Mouse (Mus musculus) adrenal gland, adult 2 months (tissue): Measurements from ENCODE around the gene Etfb. TPM values are rescaled to one million over a fixed set of nuclear protein-coding genes. Genes with fewer than 3 reads are reported as not detected.

Experiments
- microRNA-seq, 2 experiments: library from miRNA; unstranded; fragments of <30 nt; microRNA quantifications; one replicate each; pipeline ENCODE4 v1.2.0; 2021
- polyA plus RNA-seq: library from polyadenylated mRNA; depleted of rRNA; stranded (reverse); fragments of >200 nt; gene quantifications from 2 replicates; pipeline ENCODE4 v1.2.3, GENCODE M21; 2012; rRNA removed
- total RNA-seq, 2 experiments: library from RNA; stranded (reverse); gene quantifications; 2 replicates each; pipeline ENCODE4 v1.2.3; 2021

Etfb gene
- total and polyA plus RNA-seq, 3 experiments: 33.7 to 728 (median 367) TPM

Small RNAs within 50 kb of the gene (microRNA-seq; reads per million reads assigned to microRNA genes)
- 3.3 to 3.7 reads per million in 2 experiments for gene Mir7051

Other genes with a start within 250 kb of the Etfb start
- gene Zfp715, start 130.8 kb upstream of the Etfb start, total RNA-seq: 10 to 100 TPM; 19.1 to 20.6 TPM
- gene Zfp715, start 130.8 kb upstream of the Etfb start, polyA plus RNA-seq: 1.4 and 1.8 TPM in 2 replicates
- not detected for gene Siglecf, start 92.7 kb upstream of the Etfb start, total RNA-seq
- gene Siglecf, start 92.7 kb upstream of the Etfb start, polyA plus RNA-seq: 0.04 and 0.18 TPM in 2 replicates
- gene Siglecg, start 35.9 kb upstream of the Etfb start, total RNA-seq: under 1 TPM in 1 of 2 experiments, not detected in 1; 0.17 TPM
- 0.58 and 1.0 TPM in 2 replicates for gene Siglecg, start 35.9 kb upstream of the Etfb start, polyA plus RNA-seq
- not detected for gene Lim2, start 16.4 kb upstream of the Etfb start, total RNA-seq
- gene Lim2, start 16.4 kb upstream of the Etfb start, polyA plus RNA-seq: not detected in 2 replicates
- gene Nkg7, start 7.0 kb upstream of the Etfb start, total RNA-seq: 1 to 10 TPM in 1 of 2 experiments, under 1 TPM in 1; 0.61 to 1.2 TPM
- 2.1 and 2.6 TPM in 2 replicates for gene Nkg7, start 7.0 kb upstream of the Etfb start, polyA plus RNA-seq
- gene Cldnd2, start 3.3 kb upstream of the Etfb start, total RNA-seq: not detected
- not detected in 2 replicates for gene Cldnd2, start 3.3 kb upstream of the Etfb start, polyA plus RNA-seq
- gene Gm45233, start within 50 bp of the Etfb start, total RNA-seq: 1 to 10 TPM in 1 of 2 experiments, under 1 TPM in 1; 0.58 to 1.5 TPM
- 1.7 and 4.6 TPM in 2 replicates for gene Gm45233, start within 50 bp of the Etfb start, polyA plus RNA-seq
- 1 to 10 TPM; 2.2 to 2.8 TPM for gene Vsig10l, start 19.1 kb downstream of the Etfb start, total RNA-seq
- gene Vsig10l, start 19.1 kb downstream of the Etfb start, polyA plus RNA-seq: 7.9 and 10.9 TPM in 2 replicates
- 1 to 10 TPM; 2.2 to 3.3 TPM for gene Iglon5, start 46.0 kb downstream of the Etfb start, total RNA-seq
- 3.3 and 4.4 TPM in 2 replicates for gene Iglon5, start 46.0 kb downstream of the Etfb start, polyA plus RNA-seq
- not detected for gene 4931406B18Rik, start 61.9 kb downstream of the Etfb start, total RNA-seq
- not detected in 2 replicates for gene 4931406B18Rik, start 61.9 kb downstream of the Etfb start, polyA plus RNA-seq
- gene Cd33, start 100.3 kb downstream of the Etfb start, total RNA-seq: 1 to 10 TPM; 3.1 to 4.5 TPM
- gene Cd33, start 100.3 kb downstream of the Etfb start, polyA plus RNA-seq: 3.8 and 6.1 TPM in 2 replicates
- gene Zfp658, start 118.2 kb downstream of the Etfb start, total RNA-seq: 1 to 10 TPM; 2.0 to 3.1 TPM
- 0.52 and 0.71 TPM in 2 replicates for gene Zfp658, start 118.2 kb downstream of the Etfb start, polyA plus RNA-seq
- gene Zfp719, start 135.5 kb downstream of the Etfb start, total RNA-seq: 10 to 100 TPM; 12.8 to 18.1 TPM
- gene Zfp719, start 135.5 kb downstream of the Etfb start, polyA plus RNA-seq: 0.27 and 0.47 TPM in 2 replicates
- gene Zfp819, start 163.1 kb downstream of the Etfb start, total RNA-seq: not detected
- not detected in 2 replicates for gene Zfp819, start 163.1 kb downstream of the Etfb start, polyA plus RNA-seq
- gene Ceacam18, start 190.6 kb downstream of the Etfb start, total RNA-seq: not detected
- gene Ceacam18, start 190.6 kb downstream of the Etfb start, polyA plus RNA-seq: not detected in 2 replicates
- 1 to 10 TPM; 3.5 to 5.0 TPM for gene Siglece, start 216.1 kb downstream of the Etfb start, total RNA-seq
- 3.6 and 5.3 TPM in 2 replicates for gene Siglece, start 216.1 kb downstream of the Etfb start, polyA plus RNA-seq
- gene Ctu1, start 227.9 kb downstream of the Etfb start, total RNA-seq: 10 to 100 TPM in 1 of 2 experiments, 1 to 10 TPM in 1; 9.9 to 10.4 TPM
- gene Ctu1, start 227.9 kb downstream of the Etfb start, polyA plus RNA-seq: 20.1 and 21.3 TPM in 2 replicates
- not detected for gene Klk14, start 246.3 kb downstream of the Etfb start, total RNA-seq
- not detected in 2 replicates for gene Klk14, start 246.3 kb downstream of the Etfb start, polyA plus RNA-seq